Mouse (Mus musculus): ENCODE data around the gene Rprd2. TPM values are rescaled to one million over a fixed set of nuclear protein-coding genes. Genes with fewer than 3 reads are reported as not detected.

Gene Rprd2
- polyA plus RNA-seq, 1 experiment = 22.8 TPM

GRCm38 (mm10) chr3:95731802-95732201 lies 86.9 kb downstream of the Rprd2 start:
- 0 out of 2 replicates have a peak, but pooled peaks have one; percentile 11 for TF ChIP-seq CTCF (IDR thresholded peaks at IDR 0.05; ENCODE audit: extremely low read depth, insufficient read depth, low read length)
- no peak for TF ChIP-seq POLR2A (IDR thresholded peaks at IDR 0.05; ENCODE audit: extremely low read depth, insufficient read depth, low read length)
- Histone ChIP-seq H3K27ac (ENCODE audit: insufficient read depth, low read length) (no peak overlapping the region), H3K4me1 (ENCODE audit: control insufficient read depth, insufficient read depth, low read length) (peaks cover 2% of the 10 kb centered on the region)

DNA sequence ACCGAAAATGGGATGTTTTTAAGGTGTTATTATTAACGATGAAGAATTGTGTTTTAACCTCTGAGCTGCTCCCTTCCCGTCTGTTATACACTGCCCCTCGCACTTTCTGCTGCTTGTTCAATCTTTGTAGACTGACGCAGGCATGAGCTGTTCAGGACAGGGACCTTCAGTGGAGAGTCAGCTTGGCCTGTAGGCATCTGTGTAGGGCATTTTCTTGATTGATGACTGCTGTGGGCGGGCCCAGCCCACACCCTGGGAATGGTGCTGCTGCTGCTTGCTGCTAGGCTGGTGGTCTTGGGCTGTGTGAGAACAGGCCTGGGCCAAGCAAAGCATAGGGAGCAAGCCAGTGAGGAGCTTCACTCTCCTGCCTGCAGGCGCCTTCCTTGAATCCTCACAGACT lies 88.2 kb downstream of the Rprd2 start:
- H3K4me1 ChIP-seq (ENCODE audit: control insufficient read depth, insufficient read depth, low read length) = peaks cover 2% of the 10 kb centered on the region
- no peak overlapping the region for H3K4me3 ChIP-seq (ENCODE audit: insufficient read depth, low read length)
- H3K27ac ChIP-seq (ENCODE audit: insufficient read depth, low read length) = no peak overlapping the region
- TF ChIP-seq POLR2A (IDR thresholded peaks at IDR 0.05; ENCODE audit: extremely low read depth, insufficient read depth, low read length) = no peak
- no peak for TF ChIP-seq CTCF (IDR thresholded peaks at IDR 0.05; ENCODE audit: extremely low read depth, insufficient read depth, low read length)

More at GRCm38 (mm10) chr3:95731802-95732201, 86.9 kb downstream of the Rprd2 start:
- no peak overlapping the region for H3K4me3 ChIP-seq (ENCODE audit: insufficient read depth, low read length)

GRCm38 (mm10) chr3:95728906-95729305 lies 89.8 kb downstream of the Rprd2 start:
- no peak for TF ChIP-seq CTCF (IDR thresholded peaks at IDR 0.05; ENCODE audit: extremely low read depth, insufficient read depth, low read length)
- no peak for TF ChIP-seq POLR2A (IDR thresholded peaks at IDR 0.05; ENCODE audit: extremely low read depth, insufficient read depth, low read length)
- H3K4me1 ChIP-seq (ENCODE audit: control insufficient read depth, insufficient read depth, low read length) = peaks cover 2% of the 10 kb centered on the region
- H3K27ac ChIP-seq (ENCODE audit: insufficient read depth, low read length) = no peak overlapping the region
- no peak overlapping the region for H3K4me3 ChIP-seq (ENCODE audit: insufficient read depth, low read length)

DNA sequence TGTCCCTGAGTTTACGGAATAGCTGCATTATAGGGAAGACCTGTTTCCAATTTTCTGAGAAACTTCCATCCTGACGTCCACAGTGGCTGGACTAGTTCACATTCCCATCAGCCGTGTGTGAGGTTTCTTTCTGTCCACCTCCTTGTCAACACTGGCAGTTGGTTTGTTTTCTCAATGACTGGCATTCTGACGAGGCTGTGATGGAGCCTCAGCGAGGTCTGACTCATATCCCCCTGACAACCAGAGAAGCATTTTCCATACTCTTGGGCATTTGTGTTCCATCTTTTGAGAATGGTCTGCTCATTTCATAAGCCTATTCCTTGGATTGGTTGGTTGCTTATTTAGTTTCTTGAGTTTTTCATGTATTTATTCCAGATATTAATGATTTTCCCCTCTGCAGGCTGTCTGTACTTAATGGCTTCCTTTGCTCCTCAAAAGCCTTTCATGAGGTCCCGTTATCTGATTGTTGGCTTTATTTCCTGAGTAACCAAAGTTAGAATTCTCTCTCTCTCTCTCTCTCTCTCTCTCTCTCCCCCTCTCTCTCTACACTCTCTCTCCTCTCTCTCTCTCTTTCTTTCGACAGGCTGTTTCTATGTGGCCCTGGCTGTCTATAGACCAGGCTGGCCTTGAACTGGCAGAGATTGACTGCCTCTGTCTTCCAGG lies 91.8 kb downstream of the Rprd2 start:
- no peak overlapping the region for H3K4me3 ChIP-seq (ENCODE audit: insufficient read depth, low read length)
- TF ChIP-seq POLR2A (IDR thresholded peaks at IDR 0.05; ENCODE audit: extremely low read depth, insufficient read depth, low read length) (no peak), CTCF (IDR thresholded peaks at IDR 0.05; ENCODE audit: extremely low read depth, insufficient read depth, low read length) (no peak)
- H3K4me1 ChIP-seq (ENCODE audit: control insufficient read depth, insufficient read depth, low read length) = no peaks in the 10 kb centered on the region

GRCm38 (mm10) chr3:95725863-95726262 lies 92.8 kb downstream of the Rprd2 start:
- TF ChIP-seq POLR2A (IDR thresholded peaks at IDR 0.05; ENCODE audit: extremely low read depth, insufficient read depth, low read length) = no peak
- TF ChIP-seq CTCF (IDR thresholded peaks at IDR 0.05; ENCODE audit: extremely low read depth, insufficient read depth, low read length) = no peak
- Histone ChIP-seq H3K4me1 (ENCODE audit: control insufficient read depth, insufficient read depth, low read length) (no peaks in the 10 kb centered on the region), H3K4me3 (ENCODE audit: insufficient read depth, low read length) (no peak overlapping the region), H3K27ac (ENCODE audit: insufficient read depth, low read length) (no peak overlapping the region)

More for the DNA sequence above, 91.8 kb downstream of the Rprd2 start:
- H3K27ac ChIP-seq (ENCODE audit: insufficient read depth, low read length) = no peak overlapping the region

- Histone ChIP-seq H3K4me3 (ENCODE audit: insufficient read depth, low read length) (no peak overlapping the region), H3K4me1 (ENCODE audit: control insufficient read depth, insufficient read depth, low read length) (no peaks in the 10 kb centered on the region), H3K27ac (ENCODE audit: insufficient read depth, low read length) (no peak overlapping the region)
- TF ChIP-seq CTCF (IDR thresholded peaks at IDR 0.05; ENCODE audit: extremely low read depth, insufficient read depth, low read length) = no peak
- no peak for TF ChIP-seq POLR2A (IDR thresholded peaks at IDR 0.05; ENCODE audit: extremely low read depth, insufficient read depth, low read length)
These were observed 96.3 kb downstream of the Rprd2 start for GRCm38 (mm10) chr3:95722386-95722785.

DNA sequence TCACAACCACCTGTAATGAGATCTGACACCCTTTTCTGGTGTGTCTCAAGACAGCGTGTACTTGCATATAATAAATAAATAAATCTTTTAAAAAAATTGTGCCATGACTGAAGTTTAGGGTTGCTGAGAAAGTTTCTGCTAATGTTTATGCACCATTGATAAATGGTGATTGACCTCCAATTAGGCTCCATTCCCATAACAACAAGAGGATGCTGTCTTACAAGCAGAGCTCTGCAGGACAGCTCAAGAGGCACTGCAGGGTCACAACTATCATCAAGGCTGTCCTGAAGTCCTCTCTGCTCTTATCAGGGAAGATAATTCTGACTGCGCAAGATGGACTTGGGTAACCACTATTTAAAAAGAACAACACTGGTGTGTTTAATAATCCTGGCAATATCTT lies 100.5 kb downstream of the Rprd2 start:
- no peak overlapping the region for H3K27ac ChIP-seq (ENCODE audit: insufficient read depth, low read length)
- TF ChIP-seq POLR2A (IDR thresholded peaks at IDR 0.05; ENCODE audit: extremely low read depth, insufficient read depth, low read length) = no peak
- TF ChIP-seq CTCF (IDR thresholded peaks at IDR 0.05; ENCODE audit: extremely low read depth, insufficient read depth, low read length) = no peak
- no peak overlapping the region for H3K4me3 ChIP-seq (ENCODE audit: insufficient read depth, low read length)
- H3K4me1 ChIP-seq (ENCODE audit: control insufficient read depth, insufficient read depth, low read length) = no peaks in the 10 kb centered on the region

GRCm38 (mm10) chr3:95716075-95716474 lies 102.6 kb downstream of the Rprd2 start:
- H3K27ac ChIP-seq (ENCODE audit: insufficient read depth, low read length) = no peak overlapping the region
- no peaks in the 10 kb centered on the region for H3K4me1 ChIP-seq (ENCODE audit: control insufficient read depth, insufficient read depth, low read length)
- H3K4me3 ChIP-seq (ENCODE audit: insufficient read depth, low read length) = no peak overlapping the region
- no peak for TF ChIP-seq POLR2A (IDR thresholded peaks at IDR 0.05; ENCODE audit: extremely low read depth, insufficient read depth, low read length)
- no peak for TF ChIP-seq CTCF (IDR thresholded peaks at IDR 0.05; ENCODE audit: extremely low read depth, insufficient read depth, low read length)

Other genes with a start within 250 kb of the Rprd2 start
- gene Golph3l, start 229.9 kb downstream of the Rprd2 start, polyA plus RNA-seq (2012; rRNA removed) = 15.5 and 15.9 TPM in 2 replicates
- 149 and 155 TPM in 2 replicates for gene Ensa, start 193.9 kb downstream of the Rprd2 start, polyA plus RNA-seq (2012; rRNA removed)
- 37.7 and 39.5 TPM in 2 replicates for gene Mcl1, start 160.1 kb downstream of the Rprd2 start, polyA plus RNA-seq (2012; rRNA removed)
- gene Adamtsl4, start 130.9 kb downstream of the Rprd2 start, polyA plus RNA-seq (2012; rRNA removed) = 6.0 and 6.4 TPM in 2 replicates
- 15.6 and 15.7 TPM in 2 replicates for gene Ecm1, start 79.3 kb downstream of the Rprd2 start, polyA plus RNA-seq (2012; rRNA removed)
- gene Tars2, start 58.7 kb downstream of the Rprd2 start, polyA plus RNA-seq (2012; rRNA removed) = 38.6 and 39.3 TPM in 2 replicates
- 36.0 and 36.9 TPM in 2 replicates for gene Prpf3, start 37.0 kb upstream of the Rprd2 start, polyA plus RNA-seq (2012; rRNA removed)
- 250 and 251 TPM in 2 replicates for gene Mrps21, start 52.7 kb upstream of the Rprd2 start, polyA plus RNA-seq (2012; rRNA removed)
- 54.7 and 63.6 TPM in 2 replicates for gene Ciart, start 63.4 kb upstream of the Rprd2 start, polyA plus RNA-seq (2012; rRNA removed)
- 14.2 and 15.6 TPM in 2 replicates for gene BC028528, start 73.1 kb upstream of the Rprd2 start, polyA plus RNA-seq (2012; rRNA removed)
- gene Aph1a, start 75.1 kb upstream of the Rprd2 start, polyA plus RNA-seq (2012; rRNA removed) = 68.6 and 71.6 TPM in 2 replicates
- 19.9 and 22.3 TPM in 2 replicates for gene Car14, start 85.8 kb upstream of the Rprd2 start, polyA plus RNA-seq (2012; rRNA removed)
- 69.8 and 85.5 TPM in 2 replicates for gene Anp32e, start 110.4 kb upstream of the Rprd2 start, polyA plus RNA-seq (2012; rRNA removed)
- gene Plekho1, start 177.1 kb upstream of the Rprd2 start, polyA plus RNA-seq (2012; rRNA removed) = 133 and 134 TPM in 2 replicates
- gene Vps45, start 239.6 kb upstream of the Rprd2 start, polyA plus RNA-seq (2012; rRNA removed) = 29.9 and 32.1 TPM in 2 replicates